Comparison of ENCODE assay signal across 31 mouse cellular contexts in the genomic region with DNA sequence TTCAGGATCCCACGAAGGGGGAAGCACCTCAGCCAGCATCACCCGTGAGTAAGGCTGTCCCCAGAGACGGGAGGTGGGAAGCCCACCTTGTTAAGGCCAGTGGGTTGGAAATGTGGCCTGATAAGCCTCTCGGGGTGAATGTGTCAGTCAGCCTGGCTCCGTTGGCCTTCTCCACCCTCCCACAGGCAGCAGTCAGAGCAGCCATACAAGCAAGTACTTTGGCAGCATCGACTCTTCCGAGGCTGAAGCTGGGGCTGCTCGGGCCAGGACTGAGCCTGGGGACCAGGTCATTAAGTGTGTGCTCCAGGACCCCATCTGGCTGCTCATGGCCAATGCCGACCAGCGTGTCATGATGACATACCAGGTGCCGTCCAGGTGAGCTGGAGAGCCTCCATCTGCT. TPM values are rescaled to one million over a fixed set of nuclear protein-coding genes. Genes with fewer than 3 reads are reported as not detected.
DNase-seq lines count a peak whose midpoint lies in the region; ATAC-seq and TF ChIP-seq lines count a peak whose summit lies in the region.
"Had no signal": no experiment of that assay in that cellular context is flagged by ENCODE, and none has a peak within 500 bp of the region (broad histone marks: within the 10 kb centered on the region; RNA-seq: fewer than 3 reads in every experiment).

No protein-coding gene starts in this region.

- no peak for ATAC-seq in forebrain, postnatal 0 days
- no peak for ATAC-seq in liver, embryonic 11.5 days (replicated peaks; ENCODE audit: low FRiP score)
- no peak for ATAC-seq in liver, embryonic 12.5 days
- ATAC-seq: forebrain, embryonic 13.5 days; hindbrain, postnatal 0 days; intestine, embryonic 15.5 days had no signal

- WGBS in forebrain, embryonic 10.5 days = 91% methylated on average over 11 of the region's 11 CpGs
- WGBS in forebrain, postnatal 0 days = 88% methylated on average over 11 of the region's 11 CpGs
- WGBS in liver, embryonic 11.5 days = 83% methylated on average over 11 of the region's 11 CpGs
- 75% methylated on average over 11 of the region's 11 CpGs for WGBS in liver, embryonic 12.5 days (ENCODE audit: insufficient replicate concordance)
- 90% methylated on average over 11 of the region's 11 CpGs for WGBS in limb, embryonic 10.5 days

- TF ChIP-seq CTCF in forebrain, postnatal 0 days (IDR thresholded peaks at IDR 0.05; ENCODE audit: low read depth) = no peak

- H3K4me3 ChIP-seq in forebrain, embryonic 10.5 days = peak overlapping the region; percentile 18; the same call in 1 of the 2 replicates
- no peak overlapping the region for H3K4me3 ChIP-seq in forebrain, postnatal 0 days (ENCODE audit: low read depth, low read length)
- H3K4me3 ChIP-seq in liver, embryonic 11.5 days (ENCODE audit: low read depth, low read length) = 0 out of 2 replicates have a peak overlapping the region, but pooled peaks have one; percentile 11
- no peak overlapping the region for H3K4me3 ChIP-seq in liver, embryonic 12.5 days
- peak overlapping the region; percentile 19; the same call in 1 of the 2 replicates for H3K4me3 ChIP-seq in limb, embryonic 10.5 days
- H3K4me3 ChIP-seq: embryonic facial prominence, embryonic 10.5 days; embryonic facial prominence, embryonic 15.5 days; forebrain, embryonic 13.5 days; heart, embryonic 15.5 days; intestine, embryonic 15.5 days; layer of hippocampus, adult 2 months; lung, embryonic 15.5 days; midbrain, embryonic 12.5 days; stomach, embryonic 15.5 days had no signal

- no peak overlapping the region for H3K4me2 ChIP-seq in forebrain, postnatal 0 days (ENCODE audit: low read depth)
- no peak overlapping the region for H3K4me2 ChIP-seq in liver, embryonic 11.5 days
- H3K4me2 ChIP-seq in liver, embryonic 12.5 days = no peak overlapping the region
- H3K4me2 ChIP-seq: embryonic facial prominence, embryonic 15.5 days; forebrain, embryonic 13.5 days; heart, embryonic 15.5 days; intestine, embryonic 15.5 days; lung, embryonic 15.5 days; midbrain, embryonic 12.5 days; stomach, embryonic 15.5 days had no signal

- no peaks in the 10 kb centered on the region for H3K9me3 ChIP-seq in forebrain, embryonic 10.5 days
- no peaks in the 10 kb centered on the region for H3K9me3 ChIP-seq in forebrain, postnatal 0 days (ENCODE audit: low read length)
- H3K9me3 ChIP-seq in liver, embryonic 11.5 days (ENCODE audit: control insufficient read depth, low read length) = no peaks in the 10 kb centered on the region
- H3K9me3 ChIP-seq in liver, embryonic 12.5 days (replicated peaks) = no peaks in the 10 kb centered on the region
- no peaks in the 10 kb centered on the region for H3K9me3 ChIP-seq in limb, embryonic 10.5 days (replicated peaks)
- H3K9me3 ChIP-seq: embryonic facial prominence, embryonic 10.5 days; embryonic facial prominence, embryonic 15.5 days; forebrain, embryonic 13.5 days; G1E; heart, embryonic 15.5 days; intestine, embryonic 15.5 days; lung, embryonic 15.5 days; midbrain, embryonic 12.5 days; stomach, embryonic 15.5 days had no signal

- H3K27me3 ChIP-seq in forebrain, embryonic 10.5 days (ENCODE audit: poor library complexity, severe bottlenecking) = peaks cover 13% of the 10 kb centered on the region
- H3K27me3 ChIP-seq in forebrain, postnatal 0 days (ENCODE audit: insufficient read depth, low read length) = no peaks in the 10 kb centered on the region; the same call in 1 of the 2 replicates
- H3K27me3 ChIP-seq in liver, embryonic 11.5 days (replicated peaks; ENCODE audit: control insufficient read depth, insufficient read depth, low read length) = no peaks in the 10 kb centered on the region
- H3K27me3 ChIP-seq in liver, embryonic 12.5 days (replicated peaks) = peaks cover 10% of the 10 kb centered on the region
- H3K27me3 ChIP-seq in limb, embryonic 10.5 days (ENCODE audit: low read depth, poor library complexity, severe bottlenecking) = peaks cover 2% of the 10 kb centered on the region; the same call in 1 of the 2 replicates
- H3K27me3 ChIP-seq: embryonic facial prominence, embryonic 15.5 days; forebrain, embryonic 13.5 days; heart, embryonic 15.5 days; intestine, embryonic 15.5 days; lung, embryonic 15.5 days; stomach, embryonic 15.5 days had no signal

- no peak overlapping the region for H3K9ac ChIP-seq in forebrain, postnatal 0 days
- no peak overlapping the region for H3K9ac ChIP-seq in liver, embryonic 11.5 days (ENCODE audit: low read depth, low read length)
- no peak overlapping the region for H3K9ac ChIP-seq in liver, embryonic 12.5 days
- H3K9ac ChIP-seq: embryonic facial prominence, embryonic 15.5 days; forebrain, embryonic 13.5 days; heart, embryonic 15.5 days; intestine, embryonic 15.5 days; lung, embryonic 15.5 days; midbrain, embryonic 12.5 days; stomach, embryonic 15.5 days had no signal

- peaks cover 70% of the 10 kb centered on the region for H3K36me3 ChIP-seq in forebrain, embryonic 10.5 days (replicated peaks)
- H3K36me3 ChIP-seq in forebrain, postnatal 0 days (ENCODE audit: insufficient read depth) = peaks cover 66% of the 10 kb centered on the region
- H3K36me3 ChIP-seq in liver, embryonic 11.5 days (ENCODE audit: control insufficient read depth, insufficient read depth, low read length) = peaks cover 30% of the 10 kb centered on the region
- peaks cover 70% of the 10 kb centered on the region for H3K36me3 ChIP-seq in liver, embryonic 12.5 days
- H3K36me3 ChIP-seq in limb, embryonic 10.5 days = peaks cover 70% of the 10 kb centered on the region

- H3K4me1 ChIP-seq in forebrain, embryonic 10.5 days = peaks cover 28% of the 10 kb centered on the region
- H3K4me1 ChIP-seq in forebrain, postnatal 0 days (ENCODE audit: insufficient read depth) = no peaks in the 10 kb centered on the region
- peaks cover 14% of the 10 kb centered on the region for H3K4me1 ChIP-seq in liver, embryonic 11.5 days (replicated peaks; ENCODE audit: control insufficient read depth, insufficient read depth, low read length)
- peaks cover 32% of the 10 kb centered on the region for H3K4me1 ChIP-seq in liver, embryonic 12.5 days
- peaks cover 26% of the 10 kb centered on the region for H3K4me1 ChIP-seq in limb, embryonic 10.5 days

- DNase-seq in adrenal gland, adult (ENCODE audit: inconsistent age in 2 of 2, low spot score in 1 of 2) = peak; percentile 18 to 41
- no peak for DNase-seq in adrenal gland, postnatal 14 days
- no peak for DNase-seq in forebrain, embryonic 10.5 days (ENCODE audit: extremely low spot score, low spot score)
- DNase-seq in forebrain, postnatal 0 days = no peak
- DNase-seq in liver, embryonic 11.5 days (ENCODE audit: low spot score) = no peak
- DNase-seq in limb, embryonic 10.5 days (ENCODE audit: low spot score) = no peak
- no peak for DNase-seq in right cerebral cortex, adult 2 months (ENCODE audit: low spot score in 2 of 2)
- DNase-seq: adrenal gland, postnatal 25 days; cerebellum, postnatal 10 days; kidney, adult 2 months; kidney, postnatal 36 days; layer of hippocampus, postnatal 36 days; liver; right cerebral cortex, postnatal 14 days; thymus, postnatal 36 days had no signal

- H3K27ac ChIP-seq in forebrain, embryonic 10.5 days = no peak overlapping the region
- H3K27ac ChIP-seq in forebrain, postnatal 0 days (ENCODE audit: low read depth, low read length) = no peak overlapping the region
- H3K27ac ChIP-seq in liver, embryonic 11.5 days (ENCODE audit: low read depth, low read length) = no peak overlapping the region
- H3K27ac ChIP-seq in liver, embryonic 12.5 days = no peak overlapping the region
- H3K27ac ChIP-seq in limb, embryonic 10.5 days = no peak overlapping the region
- H3K27ac ChIP-seq: embryonic facial prominence, embryonic 10.5 days; embryonic facial prominence, embryonic 15.5 days; forebrain, embryonic 13.5 days; heart, embryonic 15.5 days; hindbrain, postnatal 0 days; intestine, embryonic 15.5 days; layer of hippocampus, adult 2 months; lung, embryonic 15.5 days; midbrain, embryonic 12.5 days; stomach, embryonic 15.5 days had no signal

RNA-seq across cellular contexts. Expression of a gene that starts 12.5 kb away (rescaled TPM):
- total RNA-seq in adrenal gland, postnatal 14 days (2021) = 0.37 TPM in 1 of 2 replicates, not detected in the other
- polyA plus RNA-seq in forebrain, embryonic 10.5 days (2016; fragmentation: Nextera tagmentation; extraction: Ambion mirVana) = 0.16 and 0.17 TPM in 2 replicates
- 1.2 and 1.6 TPM in 2 replicates for total RNA-seq in forebrain, postnatal 0 days (2014; rRNA removed)
- polyA plus RNA-seq in forebrain, postnatal 0 days (2015; fragmentation: Nextera tagmentation; extraction: Ambion mirVana) = 1.1 and 1.3 TPM in 2 replicates
- 0.55 and 0.59 TPM in 2 replicates for polyA plus RNA-seq in liver, embryonic 11.5 days (2014; fragmentation: Nextera tagmentation; extraction: Ambion mirVana)
- polyA plus RNA-seq in liver, embryonic 12.5 days (2016; fragmentation: Nextera tagmentation; extraction: Ambion mirVana) = 0.44 and 0.46 TPM in 2 replicates
- polyA plus RNA-seq in limb, embryonic 10.5 days (2016; fragmentation: Nextera tagmentation; extraction: Ambion mirVana) = 0.53 and 0.90 TPM in 2 replicates
- total RNA-seq: adrenal gland, postnatal 25 days; megakaryocyte progenitor cell, adult 5-6 weeks had no signal

RNA-seq across cellular contexts. Expression of a gene that starts 12.7 kb away (rescaled TPM):
- total RNA-seq in adrenal gland, postnatal 14 days (2021) = 116 and 118 TPM in 2 replicates
- polyA plus RNA-seq in forebrain, embryonic 10.5 days (2016; fragmentation: Nextera tagmentation; extraction: Ambion mirVana) = 7.3 and 9.0 TPM in 2 replicates
- 16.5 and 38.3 TPM in 2 replicates for total RNA-seq in forebrain, postnatal 0 days (2014; rRNA removed)
- polyA plus RNA-seq in forebrain, postnatal 0 days (2015; fragmentation: Nextera tagmentation; extraction: Ambion mirVana) = 15.2 and 16.7 TPM in 2 replicates
- polyA plus RNA-seq in liver, embryonic 11.5 days (2014; fragmentation: Nextera tagmentation; extraction: Ambion mirVana) = 6.2 and 6.6 TPM in 2 replicates
- polyA plus RNA-seq in liver, embryonic 12.5 days (2016; fragmentation: Nextera tagmentation; extraction: Ambion mirVana) = 2.5 and 4.0 TPM in 2 replicates
- polyA plus RNA-seq in limb, embryonic 10.5 days (2016; fragmentation: Nextera tagmentation; extraction: Ambion mirVana) = 10.3 and 10.8 TPM in 2 replicates

RNA-seq across cellular contexts. Expression of a gene that starts 14.7 kb away (rescaled TPM):
- 0.38 and 0.41 TPM in 2 replicates for total RNA-seq in adrenal gland, postnatal 14 days (2021)
- 0.11 and 0.16 TPM in 2 replicates for polyA plus RNA-seq in forebrain, embryonic 10.5 days (2016; fragmentation: Nextera tagmentation; extraction: Ambion mirVana)
- total RNA-seq in forebrain, postnatal 0 days (2014; rRNA removed) = 0.23 and 0.62 TPM in 2 replicates
- 0.58 and 0.69 TPM in 2 replicates for polyA plus RNA-seq in forebrain, postnatal 0 days (2015; fragmentation: Nextera tagmentation; extraction: Ambion mirVana)
- 0.10 and 0.22 TPM in 2 replicates for polyA plus RNA-seq in liver, embryonic 11.5 days (2014; fragmentation: Nextera tagmentation; extraction: Ambion mirVana)
- 0.14 TPM in 1 of 2 replicates, not detected in the other for polyA plus RNA-seq in liver, embryonic 12.5 days (2016; fragmentation: Nextera tagmentation; extraction: Ambion mirVana)
- polyA plus RNA-seq in limb, embryonic 10.5 days (2016; fragmentation: Nextera tagmentation; extraction: Ambion mirVana) = 0.15 and 0.29 TPM in 2 replicates
- total RNA-seq: megakaryocyte progenitor cell, adult 5-6 weeks had no signal
- polyA plus RNA-seq: hindbrain, embryonic 11.5 days; liver, embryonic 16.5 days had no signal

RNA-seq across cellular contexts. Expression of a gene that starts 18.0 kb away (rescaled TPM):
- 1.2 and 1.6 TPM in 2 replicates for total RNA-seq in adrenal gland, postnatal 14 days (2021)
- 0.26 and 0.28 TPM in 2 replicates for polyA plus RNA-seq in forebrain, embryonic 10.5 days (2016; fragmentation: Nextera tagmentation; extraction: Ambion mirVana)
- total RNA-seq in forebrain, postnatal 0 days (2014; rRNA removed) = 10.0 and 11.6 TPM in 2 replicates
- 8.5 and 14.9 TPM in 2 replicates for polyA plus RNA-seq in forebrain, postnatal 0 days (2015; fragmentation: Nextera tagmentation; extraction: Ambion mirVana)
- polyA plus RNA-seq in liver, embryonic 11.5 days (2014; fragmentation: Nextera tagmentation; extraction: Ambion mirVana) = 0.48 TPM in 1 of 2 replicates, not detected in the other
- polyA plus RNA-seq in liver, embryonic 12.5 days (2016; fragmentation: Nextera tagmentation; extraction: Ambion mirVana) = not detected in 2 replicates
- polyA plus RNA-seq in limb, embryonic 10.5 days (2016; fragmentation: Nextera tagmentation; extraction: Ambion mirVana) = 0.28 and 0.39 TPM in 2 replicates
- total RNA-seq: heart, postnatal 25 days; megakaryocyte progenitor cell, adult 5-6 weeks had no signal
- polyA plus RNA-seq: forebrain, embryonic 13.5 days; G1E had no signal

RNA-seq across cellular contexts. Expression of a gene that starts 19.4 kb away (rescaled TPM):
- total RNA-seq in adrenal gland, postnatal 14 days (2021) = 111 and 139 TPM in 2 replicates
- polyA plus RNA-seq in forebrain, embryonic 10.5 days (2016; fragmentation: Nextera tagmentation; extraction: Ambion mirVana) = 51.3 and 57.6 TPM in 2 replicates
- total RNA-seq in forebrain, postnatal 0 days (2014; rRNA removed) = 76.8 and 104 TPM in 2 replicates
- 500 and 554 TPM in 2 replicates for polyA plus RNA-seq in forebrain, postnatal 0 days (2015; fragmentation: Nextera tagmentation; extraction: Ambion mirVana)
- polyA plus RNA-seq in liver, embryonic 11.5 days (2014; fragmentation: Nextera tagmentation; extraction: Ambion mirVana) = 47.2 and 56.0 TPM in 2 replicates
- 26.3 and 27.5 TPM in 2 replicates for polyA plus RNA-seq in liver, embryonic 12.5 days (2016; fragmentation: Nextera tagmentation; extraction: Ambion mirVana)
- polyA plus RNA-seq in limb, embryonic 10.5 days (2016; fragmentation: Nextera tagmentation; extraction: Ambion mirVana) = 51.1 and 72.1 TPM in 2 replicates

Comparison
In these comparisons a context has a peak if more than half of its experiments do, and no peak if none do; other contexts are left out.
1. DNase-seq: peak in adrenal gland, adult (2 of 2); none in adrenal gland, postnatal 14 days (single experiment), forebrain, embryonic 10.5 days (single experiment), forebrain, postnatal 0 days (single experiment), liver, embryonic 11.5 days (single experiment), limb, embryonic 10.5 days (single experiment) and right cerebral cortex, adult 2 months (0 of 2).
2. H3K4me3 ChIP-seq: peak in forebrain, embryonic 10.5 days (single experiment), liver, embryonic 11.5 days (single experiment) and limb, embryonic 10.5 days (single experiment); none in forebrain, postnatal 0 days (single experiment) and liver, embryonic 12.5 days (single experiment).